Mouse (Mus musculus): ENCODE data around the gene Cluh. TPM values are rescaled to one million over a fixed set of nuclear protein-coding genes. Genes with fewer than 3 reads are reported as not detected.

The Cluh gene
- total RNA-seq, 2 experiments from 2014 or later: 69.0 to 71.1 TPM

DNA sequence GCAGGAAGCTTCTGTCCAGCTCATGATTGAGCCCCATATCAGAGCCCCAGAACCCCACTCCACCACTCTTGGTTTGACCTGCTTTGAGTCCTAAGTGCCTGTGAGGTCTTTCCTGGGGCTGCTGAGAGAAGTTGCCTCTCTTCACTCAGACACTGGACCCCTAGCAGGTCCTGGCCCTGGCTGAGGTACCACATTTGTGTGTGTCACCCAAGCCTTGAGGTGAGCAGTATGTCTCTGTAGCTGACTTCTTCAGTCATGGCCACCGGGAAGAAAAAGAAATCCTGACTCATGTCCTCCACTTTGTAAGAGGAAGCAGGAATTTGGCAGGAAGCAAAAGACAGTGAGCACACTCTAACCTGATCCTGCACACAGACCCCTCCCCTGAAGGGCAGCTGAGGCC, 9.7 kb upstream of the Cluh start:
- DNase-seq (ENCODE audit: low spot score in 2 of 2): no peak

DNA sequence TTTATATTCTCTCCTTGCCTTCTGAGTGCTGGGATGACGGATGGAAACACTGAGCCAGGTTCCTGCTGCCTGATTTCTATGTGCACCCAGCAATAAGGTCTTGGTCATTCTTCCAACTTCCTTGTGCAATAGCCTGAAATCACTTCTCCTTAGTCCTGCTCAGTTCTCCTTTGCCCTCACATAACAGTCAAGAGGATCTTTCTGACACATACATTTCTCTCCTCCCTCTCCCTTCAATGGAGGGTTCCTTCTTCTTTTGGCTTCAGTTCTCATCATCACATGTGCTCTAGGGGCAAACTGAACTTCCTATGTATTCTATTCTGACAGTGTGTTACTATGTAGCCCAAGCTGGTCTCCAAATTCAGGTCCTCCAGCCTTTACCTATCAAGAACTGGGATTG, 1.3 kb upstream of the Cluh start:
- no peak for DNase-seq (ENCODE audit: low spot score in 2 of 2)

DNA sequence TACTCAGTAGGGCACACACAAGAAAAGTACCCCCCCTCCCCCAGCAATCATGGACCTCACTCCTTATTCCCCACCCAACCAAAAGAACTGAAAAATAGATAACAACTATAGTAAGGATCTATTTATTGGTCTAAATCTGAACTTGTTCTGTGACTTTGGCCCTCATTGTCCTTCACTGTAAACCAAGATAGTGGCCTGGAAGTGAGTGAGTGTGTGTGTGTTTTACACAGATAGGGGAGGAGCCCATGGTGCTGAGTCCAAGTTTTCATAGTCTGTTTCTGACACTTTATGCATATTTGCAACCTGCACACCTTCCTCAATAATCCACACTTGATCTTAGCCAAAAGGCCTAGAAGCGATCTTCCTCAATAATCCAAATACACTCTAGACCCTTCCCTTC, 619 bp upstream of the Cluh start:
- DNase-seq (ENCODE audit: low spot score in 2 of 2): no peak

DNA sequence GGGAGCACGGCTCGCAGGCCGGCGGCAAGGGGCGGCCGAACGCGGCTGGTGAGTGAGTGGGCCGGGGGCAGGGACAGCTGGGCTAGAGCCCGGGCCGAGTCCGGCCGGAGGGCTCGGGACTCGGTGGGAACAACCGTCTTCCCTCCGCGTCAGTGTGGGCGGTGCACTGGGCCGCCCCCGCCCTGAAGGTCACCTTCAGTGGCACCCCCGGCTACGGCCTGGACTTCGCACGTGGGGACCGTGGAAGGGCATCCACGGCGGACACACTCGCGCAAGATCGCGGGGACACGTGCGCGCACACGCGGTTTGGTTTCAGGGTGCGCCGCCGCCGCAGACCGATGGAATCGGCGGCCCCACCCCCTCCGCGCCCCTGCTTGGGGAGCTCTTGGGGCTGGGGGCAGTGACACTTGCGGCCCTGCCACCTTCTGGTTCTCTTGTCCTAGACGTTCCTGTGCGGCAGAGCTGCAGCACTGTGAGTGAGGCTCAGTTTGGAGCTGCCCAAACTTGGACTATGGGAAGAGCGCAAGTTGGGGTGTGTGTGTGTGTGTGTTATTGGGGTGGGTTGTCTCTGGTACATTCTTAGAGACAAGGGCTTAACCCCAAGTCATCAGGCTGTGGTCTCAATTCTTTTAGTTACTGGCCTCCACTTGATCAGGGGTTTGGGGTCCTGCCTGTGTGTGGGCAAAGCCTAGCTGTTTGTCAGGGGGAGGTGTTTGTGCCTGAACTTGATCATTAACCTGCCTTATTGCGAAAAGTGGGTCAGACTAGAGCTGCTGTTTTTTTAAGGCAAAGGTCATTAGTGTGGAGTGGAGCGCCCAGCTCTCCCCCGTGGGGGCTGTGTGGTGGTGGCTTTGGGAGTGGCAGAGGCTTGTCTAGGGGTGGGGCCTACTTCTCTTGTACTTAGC, 604 bp downstream of the Cluh start:
- peak in 1 of 2 experiments; percentile 33 for DNase-seq (ENCODE audit: low spot score in 2 of 2)

DNA sequence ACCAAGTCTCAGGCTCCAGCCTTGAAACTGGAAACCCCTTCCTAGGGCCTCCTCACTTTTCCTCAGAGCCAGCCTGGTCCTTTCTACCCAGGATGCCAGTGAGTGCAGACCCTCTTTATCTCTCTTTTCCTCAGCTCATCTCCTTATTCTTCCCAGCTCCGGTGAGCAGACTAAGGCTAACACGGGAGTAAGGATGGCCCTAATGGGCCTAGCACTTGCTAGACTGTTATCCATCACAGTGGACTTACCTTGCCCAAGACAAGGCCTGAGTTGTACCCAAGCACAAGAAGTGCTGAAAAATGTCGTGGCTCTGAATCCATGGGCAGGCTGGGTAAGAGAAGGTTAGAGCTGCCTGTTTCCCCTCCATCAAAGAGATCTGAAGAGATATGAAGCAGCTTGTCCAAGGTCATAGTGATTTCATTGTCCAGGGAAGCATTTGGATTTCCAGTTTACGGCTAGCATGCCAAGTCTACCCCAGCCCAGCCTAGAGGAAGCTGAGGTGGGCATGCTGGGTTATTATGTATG, 1.3 kb downstream of the Cluh start:
- no peak for DNase-seq (ENCODE audit: low spot score in 2 of 2)

DNA sequence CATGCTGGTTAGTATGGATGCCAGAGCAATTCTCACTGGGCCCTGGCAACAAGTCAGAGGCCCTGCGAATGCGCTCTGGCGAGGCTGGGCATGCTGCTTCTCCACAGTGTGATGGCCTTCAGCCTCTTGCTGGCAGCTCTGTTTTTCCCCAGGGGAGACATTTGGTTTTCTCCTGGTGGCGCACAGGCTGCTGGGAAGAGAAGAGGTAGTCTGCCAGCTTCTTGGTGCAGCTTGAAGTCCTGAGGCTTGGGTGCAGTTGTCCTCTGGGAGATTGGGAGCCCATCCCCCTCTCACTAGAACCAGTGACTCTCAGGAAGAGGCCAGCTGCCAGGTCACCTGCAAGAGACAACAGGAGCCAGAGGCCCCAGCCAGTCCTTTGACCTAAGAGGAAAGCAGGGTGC, 3.5 kb downstream of the Cluh start:
- DNase-seq (ENCODE audit: low spot score in 2 of 2): peak in 1 of 2 experiments; percentile 30

DNA sequence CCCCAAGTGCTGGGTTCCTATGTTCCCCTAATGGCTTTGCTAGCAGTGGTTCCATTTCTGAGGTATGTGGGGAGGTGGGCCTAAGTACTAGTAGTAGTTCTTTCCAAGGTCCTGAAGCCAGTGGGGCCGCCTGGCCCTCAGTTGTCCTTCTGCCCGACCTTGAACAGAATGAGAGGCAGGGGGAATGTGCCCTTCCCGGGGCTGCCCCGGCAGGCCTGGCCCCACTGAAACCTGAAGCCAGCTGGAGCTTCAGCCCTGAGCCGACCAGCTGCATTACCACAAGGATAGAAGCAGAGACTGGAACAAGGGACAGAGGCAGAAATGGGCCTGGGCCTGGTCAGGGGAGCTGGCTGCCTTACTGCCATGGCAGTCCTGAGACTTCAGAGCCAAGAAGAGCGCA, 4.1 kb downstream of the Cluh start:
- DNase-seq (ENCODE audit: low spot score in 2 of 2): no peak

DNA sequence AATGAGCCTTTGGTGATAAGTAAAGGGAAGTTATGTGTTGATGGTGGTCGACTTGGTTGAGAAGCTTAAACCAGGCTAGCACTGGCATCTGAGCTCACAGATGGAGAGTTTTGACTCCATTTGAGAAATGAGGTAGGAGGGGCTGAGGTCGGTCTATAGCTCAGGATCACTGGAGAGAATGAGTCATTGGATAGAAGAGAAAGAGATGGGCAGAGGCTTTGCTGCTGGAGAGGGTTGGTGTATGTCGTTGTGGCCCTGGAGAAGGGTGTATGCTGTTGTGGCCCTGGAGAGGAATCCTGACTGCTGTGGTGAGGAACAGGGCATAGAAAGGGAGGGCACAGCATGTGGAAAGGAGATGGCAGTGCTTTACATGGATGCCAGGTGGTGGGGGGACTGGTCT, 6.6 kb downstream of the Cluh start:
- no peak for DNase-seq (ENCODE audit: low spot score in 2 of 2)

DNA sequence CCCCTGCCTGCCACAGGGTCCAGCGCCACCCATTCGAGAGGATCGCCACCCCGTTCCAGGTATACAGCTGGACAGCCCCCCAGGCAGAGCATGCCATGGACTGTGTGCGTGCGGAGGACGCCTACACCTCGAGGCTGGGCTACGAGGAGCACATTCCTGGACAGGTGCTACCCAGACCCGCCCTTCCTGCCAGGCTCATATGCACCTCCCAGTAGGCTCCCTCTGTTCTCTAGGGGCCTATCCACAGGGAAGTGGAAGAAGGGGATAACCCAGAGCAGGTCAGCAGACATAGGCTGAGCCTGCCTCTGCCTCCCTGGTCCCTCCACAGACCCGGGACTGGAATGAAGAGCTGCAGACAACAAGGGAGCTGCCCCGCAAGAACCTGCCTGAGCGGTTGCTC, 11.0 kb downstream of the Cluh start:
- DNase-seq (ENCODE audit: low spot score in 2 of 2): no peak

DNA sequence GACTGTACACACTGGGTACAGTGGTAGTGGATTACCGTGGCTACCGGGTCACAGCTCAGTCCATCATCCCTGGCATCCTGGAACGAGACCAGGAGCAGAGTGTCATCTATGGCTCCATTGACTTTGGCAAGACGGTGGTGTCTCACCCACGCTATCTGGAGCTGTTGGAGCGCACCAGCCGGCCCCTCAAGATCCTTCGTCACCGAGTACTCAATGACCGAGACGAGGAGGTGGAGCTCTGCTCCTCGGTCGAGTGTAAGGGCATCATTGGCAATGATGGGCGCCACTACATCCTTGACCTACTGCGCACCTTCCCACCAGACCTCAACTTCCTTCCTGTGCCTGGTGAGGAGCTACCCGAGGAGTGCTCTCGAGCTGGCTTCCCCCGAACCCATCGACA, 12.3 kb downstream of the Cluh start:
- DNase-seq (ENCODE audit: low spot score in 2 of 2): no peak

DNA sequence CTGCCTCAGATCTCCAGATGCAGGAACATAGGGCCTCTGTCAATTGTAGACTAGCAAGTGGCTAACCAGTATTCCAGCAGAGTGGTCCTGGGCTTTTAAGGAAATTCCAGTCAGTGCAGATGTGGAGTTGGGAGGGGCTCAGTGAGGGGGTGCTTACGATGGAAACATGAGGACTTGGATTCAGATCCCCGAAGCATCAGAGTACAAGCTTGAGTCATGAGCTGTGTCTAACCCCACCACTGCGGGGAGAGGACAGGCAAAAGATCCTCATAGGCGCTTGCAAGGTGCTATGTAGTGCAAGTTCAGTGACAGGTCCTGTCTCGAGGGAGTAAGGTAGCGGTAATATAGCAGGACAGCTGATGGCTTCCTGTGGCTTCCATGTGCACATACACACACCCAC, 12.9 kb downstream of the Cluh start:
- DNase-seq (ENCODE audit: low spot score in 2 of 2): no peak

DNA sequence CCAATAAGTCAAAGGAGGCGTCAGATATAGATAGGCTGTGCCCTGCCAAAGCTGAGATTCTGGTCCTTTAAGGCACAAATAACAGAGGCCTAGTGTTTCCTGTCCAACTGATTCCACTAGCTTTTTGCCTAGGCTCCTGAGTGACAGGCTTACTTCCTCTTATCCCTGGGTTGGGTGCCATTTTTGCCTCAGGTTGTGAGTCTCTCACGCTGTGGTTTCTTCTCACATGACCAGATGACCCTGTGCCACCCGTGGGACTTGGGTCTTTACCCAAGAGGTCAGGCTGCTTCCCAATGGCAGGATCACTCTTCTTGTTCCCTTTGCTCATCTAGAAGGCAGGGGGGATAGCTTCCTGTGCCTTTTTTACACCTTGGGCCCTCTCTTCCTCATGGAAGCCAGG, 15.0 kb downstream of the Cluh start:
- no peak for DNase-seq (ENCODE audit: low spot score in 2 of 2)

DNA sequence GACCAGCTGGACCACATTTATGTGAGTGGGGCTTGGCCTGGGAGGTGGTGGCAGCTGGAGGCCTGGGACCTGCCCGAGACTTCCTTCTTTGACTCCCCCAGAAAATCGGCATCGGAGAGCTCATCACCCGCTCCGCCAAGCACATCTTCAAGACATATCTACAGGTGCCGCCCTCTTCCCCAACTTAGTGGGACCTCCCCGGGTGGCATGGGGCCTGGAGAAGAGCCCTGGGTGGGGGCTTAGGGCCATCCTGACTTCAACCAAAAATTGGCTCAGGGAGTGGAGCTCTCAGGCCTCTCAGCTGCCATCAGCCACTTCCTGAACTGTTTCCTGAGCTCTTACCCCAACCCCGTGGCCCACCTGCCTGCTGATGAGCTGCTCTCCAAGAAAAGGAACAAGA, 15.6 kb downstream of the Cluh start:
- DNase-seq (ENCODE audit: low spot score in 2 of 2): no peak

DNA sequence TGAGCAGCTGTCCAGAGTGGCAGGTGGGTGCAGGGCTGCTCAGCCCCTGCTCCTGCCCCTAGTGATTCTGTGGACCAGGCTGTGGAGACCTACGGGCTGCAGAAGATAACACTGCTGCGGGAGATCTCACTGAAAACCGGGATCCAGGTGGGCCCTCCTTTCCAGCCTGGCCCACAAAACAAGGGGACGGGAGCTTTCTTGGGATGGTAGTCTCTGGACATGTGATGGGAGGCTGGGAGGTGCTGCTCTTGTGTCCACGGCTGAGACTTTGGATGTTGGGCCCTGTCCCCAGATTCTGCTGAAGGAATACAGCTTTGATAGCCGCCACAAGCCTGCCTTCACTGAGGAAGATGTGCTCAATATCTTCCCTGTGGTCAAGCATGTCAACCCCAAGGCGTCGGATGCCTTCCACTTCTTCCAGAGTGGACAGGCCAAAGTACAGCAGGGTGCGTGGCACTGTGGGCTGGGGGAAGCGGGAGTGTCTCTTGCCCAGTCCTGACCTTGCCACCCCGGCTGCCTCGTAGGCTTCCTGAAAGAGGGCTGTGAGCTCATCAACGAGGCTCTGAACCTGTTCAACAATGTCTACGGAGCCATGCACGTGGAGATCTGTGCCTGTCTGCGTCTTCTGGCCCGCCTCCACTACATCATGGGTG, 16.5 kb downstream of the Cluh start:
- DNase-seq (ENCODE audit: low spot score in 2 of 2): peak in 1 of 2 experiments; percentile 1

DNA sequence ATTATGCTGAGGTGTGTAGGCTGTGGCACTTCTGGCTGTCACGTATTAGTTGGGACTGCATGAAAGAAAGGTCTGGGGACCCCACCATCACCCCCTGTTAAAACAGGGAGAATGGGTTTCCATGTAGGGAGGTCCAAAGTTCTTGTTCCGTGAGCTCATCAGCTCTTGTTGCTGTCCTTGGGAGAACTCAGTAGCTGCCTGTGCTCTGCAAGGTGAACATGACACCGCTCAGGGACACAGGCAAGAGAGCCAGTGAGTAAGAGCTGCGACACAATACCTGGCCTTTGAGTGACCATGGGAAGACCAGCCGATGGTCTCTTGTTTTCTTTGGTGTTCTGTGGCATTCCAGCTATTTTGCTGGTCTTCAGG, 17.0 kb downstream of the Cluh start:
- no peak for DNase-seq (ENCODE audit: low spot score in 2 of 2)

DNA sequence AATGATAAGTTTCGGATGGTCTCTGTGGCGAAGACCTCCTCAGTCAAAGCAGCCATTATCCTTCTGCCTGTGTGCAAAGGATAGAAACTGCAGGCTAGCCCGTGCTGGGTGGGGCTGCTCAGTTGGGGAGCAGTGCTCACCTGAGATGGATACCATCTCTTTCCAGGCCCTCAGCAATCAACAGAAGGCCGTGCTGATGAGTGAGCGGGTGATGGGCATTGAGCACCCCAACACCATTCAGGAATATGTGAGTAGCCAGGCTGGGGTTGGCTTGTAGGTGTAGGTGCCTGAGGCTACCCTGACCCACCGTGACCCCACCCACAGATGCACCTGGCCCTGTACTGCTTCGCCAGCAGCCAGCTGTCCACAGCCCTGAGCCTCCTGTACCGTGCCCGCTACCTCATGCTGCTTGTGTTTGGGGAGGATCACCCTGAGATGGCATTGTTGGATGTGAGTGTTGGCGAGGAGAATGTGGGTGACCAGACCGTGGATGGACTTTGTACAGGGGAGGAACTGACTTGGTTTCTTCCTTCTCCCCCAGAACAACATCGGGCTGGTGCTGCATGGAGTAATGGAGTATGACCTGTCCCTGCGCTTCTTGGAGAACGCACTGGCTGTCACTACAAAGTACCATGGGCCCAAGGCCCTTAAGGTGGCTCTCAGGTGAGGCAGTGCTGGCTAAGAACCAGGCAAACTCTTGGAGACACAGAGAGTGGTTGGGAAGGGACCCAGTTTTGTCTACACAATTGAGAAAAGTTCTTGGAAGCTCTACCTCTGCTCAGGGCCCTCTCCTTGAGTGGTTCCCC, 17.7 kb downstream of the Cluh start:
- no peak for DNase-seq (ENCODE audit: low spot score in 2 of 2)

DNA sequence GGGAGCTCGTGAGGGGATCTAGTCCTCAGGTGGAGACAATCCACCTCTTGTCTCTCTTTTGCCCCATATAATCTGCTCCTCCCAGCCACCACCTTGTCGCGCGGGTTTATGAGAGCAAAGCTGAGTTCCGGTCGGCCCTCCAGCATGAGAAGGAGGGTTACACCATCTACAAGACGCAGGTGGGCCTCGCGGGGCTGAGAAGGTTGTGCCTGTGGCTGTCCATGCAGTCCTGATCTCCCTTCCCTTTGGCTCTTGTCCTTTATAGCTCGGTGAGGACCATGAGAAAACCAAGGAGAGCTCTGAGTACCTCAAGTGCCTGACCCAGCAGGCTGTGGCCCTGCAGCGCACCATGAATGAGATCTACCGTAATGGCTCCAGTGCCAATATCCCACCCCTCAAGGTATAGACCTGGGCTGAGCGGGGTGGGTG, 18.3 kb downstream of the Cluh start:
- DNase-seq (ENCODE audit: low spot score in 2 of 2): no peak

DNA sequence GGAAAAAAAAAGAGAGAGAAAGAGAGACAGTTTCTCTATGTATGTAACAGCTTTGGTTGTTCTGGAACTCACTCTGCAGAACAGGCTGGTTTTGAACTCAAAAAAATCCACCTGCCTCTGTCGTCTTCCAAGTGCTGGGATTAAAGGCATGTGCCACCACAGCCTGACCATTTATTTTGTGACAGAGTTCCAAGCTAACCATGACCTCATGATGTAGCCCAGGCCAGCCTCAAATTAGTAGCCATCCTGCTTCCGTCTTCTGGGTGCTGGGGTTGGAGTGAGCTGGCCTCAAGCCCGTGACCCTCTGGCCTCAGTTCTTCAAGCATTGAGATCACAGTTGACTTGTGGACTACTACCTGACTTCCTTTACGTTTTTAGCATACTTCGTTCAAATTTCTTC, 19.2 kb downstream of the Cluh start:
- no peak for DNase-seq (ENCODE audit: low spot score in 2 of 2)

DNA sequence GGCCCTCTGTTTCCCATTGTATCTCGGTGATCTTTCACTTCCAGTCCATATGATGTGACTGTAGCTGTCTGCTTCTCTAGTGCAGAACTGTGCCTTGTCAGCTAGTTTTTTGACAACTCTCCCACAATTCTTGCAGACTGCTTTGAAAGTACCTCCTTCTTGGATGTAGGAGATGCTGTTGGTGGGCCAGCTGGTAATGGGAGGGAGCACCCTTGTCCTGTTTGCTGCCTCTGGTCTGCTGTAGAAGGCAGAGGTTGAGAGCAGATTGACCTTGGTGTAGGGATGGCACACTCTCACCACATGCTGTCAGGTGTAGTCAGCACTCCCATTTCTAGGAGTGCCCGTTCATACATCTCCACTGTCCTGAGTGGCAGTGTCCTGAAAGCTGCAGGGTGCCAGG, 19.7 kb downstream of the Cluh start:
- no peak for DNase-seq (ENCODE audit: low spot score in 2 of 2)

DNA sequence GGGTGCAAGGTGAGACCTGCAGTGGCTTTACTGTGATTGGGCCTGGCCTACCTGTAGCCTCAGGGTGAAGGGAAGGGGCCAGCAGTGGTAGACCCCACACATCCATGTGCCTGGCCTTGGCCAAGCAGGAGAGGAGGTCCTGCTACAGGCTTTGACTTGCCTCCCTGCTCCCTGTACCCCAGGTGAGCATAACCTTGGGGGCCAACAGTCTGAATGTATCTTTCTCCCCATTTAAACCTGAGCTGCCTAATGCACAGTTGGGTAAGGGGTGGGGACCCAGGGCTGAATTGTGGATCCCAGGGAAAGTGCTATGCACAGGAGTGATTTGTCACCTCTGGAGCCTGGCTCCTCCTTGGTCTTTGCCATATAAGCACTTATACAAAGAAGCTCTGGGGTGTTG, 20.9 kb downstream of the Cluh start:
- DNase-seq (ENCODE audit: low spot score in 2 of 2): no peak

DNA sequence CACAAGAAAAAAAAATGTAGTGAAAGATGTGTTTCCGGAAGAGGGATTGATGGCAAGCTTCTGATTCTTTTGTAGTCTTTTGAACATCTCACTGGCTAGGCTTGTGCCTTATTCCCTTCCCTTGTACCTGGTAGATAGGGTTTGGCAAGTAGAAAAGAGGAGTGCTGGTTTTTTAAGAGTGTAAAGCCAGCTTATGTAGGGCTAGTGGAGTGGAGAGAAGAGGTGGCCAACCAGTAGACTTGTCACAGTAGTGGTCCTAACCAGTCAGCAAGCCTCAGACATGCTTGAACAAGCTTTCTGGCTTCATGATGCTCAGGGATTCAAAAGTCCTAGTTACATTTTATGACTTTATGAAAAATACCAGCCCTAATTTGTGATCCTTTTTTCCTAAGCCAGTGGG, 21.7 kb downstream of the Cluh start:
- no peak for DNase-seq (ENCODE audit: low spot score in 2 of 2)

DNA sequence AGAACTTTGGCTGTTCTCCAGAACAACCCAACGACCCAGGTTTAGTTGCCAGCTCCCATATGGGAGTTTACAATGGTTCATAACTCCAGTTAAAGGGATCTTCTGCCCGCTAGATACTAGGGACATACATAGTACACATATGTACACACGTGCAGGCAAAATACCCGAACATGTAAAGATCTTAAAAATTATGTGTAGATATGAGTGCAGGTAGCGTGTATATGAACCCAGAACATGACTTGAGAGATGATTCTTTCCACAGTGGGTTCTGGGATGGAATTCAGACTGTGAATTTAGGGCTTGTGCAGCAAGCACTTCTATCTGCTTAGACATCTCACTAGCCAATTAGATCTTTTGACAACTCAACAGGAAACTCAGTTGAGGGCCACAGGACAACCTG, 22.5 kb downstream of the Cluh start:
- no peak for DNase-seq (ENCODE audit: low spot score in 2 of 2)

Data from left cerebral cortex, adult 18-20 months (tissue).